Mouse (Mus musculus): ENCODE results near the gene Card10.
A peak's percentile ranks its signal among the peaks of the same experiment; 100 is the strongest.
"Not testable (repeated sequence)": the region's sequence is repeated elsewhere in the genome, so short reads cannot be mapped to it uniquely, and the experiment has no call there.

Gene Card10

DNA sequence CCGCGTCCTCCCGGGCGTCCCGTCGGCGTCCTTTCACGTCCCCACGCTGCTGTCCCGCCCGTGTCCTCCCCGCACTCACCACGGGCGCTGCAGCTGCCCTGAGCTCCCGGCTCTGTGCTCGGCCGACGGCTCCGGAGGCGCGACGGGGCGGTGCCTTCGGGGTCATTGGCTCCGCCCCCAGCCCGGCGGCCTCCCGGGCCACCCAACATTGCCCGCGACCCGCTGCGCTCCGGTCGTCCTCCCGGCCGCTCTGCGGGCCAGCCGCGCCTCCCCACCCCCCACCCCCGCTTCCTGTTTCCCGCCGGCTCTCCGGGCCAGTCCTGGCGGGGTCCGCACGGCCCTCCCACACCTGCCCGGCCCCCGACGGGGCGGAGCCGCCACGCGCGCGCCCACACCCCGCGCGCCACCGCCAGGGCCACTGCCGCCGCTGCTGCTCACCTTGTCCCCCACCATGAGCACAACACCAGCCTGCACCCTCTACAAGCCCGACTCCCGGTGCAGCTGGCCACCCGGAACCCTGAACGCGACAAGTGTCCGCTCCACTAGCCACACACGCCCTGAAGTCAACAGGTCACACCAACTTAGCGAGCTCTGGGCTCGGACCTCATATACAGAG is at the start of gene Card10:
TSS of gene Card10 (minus strand) at position 267 of the 616 bp plus-strand sequence.
- no peak for DNase-seq

DNA sequence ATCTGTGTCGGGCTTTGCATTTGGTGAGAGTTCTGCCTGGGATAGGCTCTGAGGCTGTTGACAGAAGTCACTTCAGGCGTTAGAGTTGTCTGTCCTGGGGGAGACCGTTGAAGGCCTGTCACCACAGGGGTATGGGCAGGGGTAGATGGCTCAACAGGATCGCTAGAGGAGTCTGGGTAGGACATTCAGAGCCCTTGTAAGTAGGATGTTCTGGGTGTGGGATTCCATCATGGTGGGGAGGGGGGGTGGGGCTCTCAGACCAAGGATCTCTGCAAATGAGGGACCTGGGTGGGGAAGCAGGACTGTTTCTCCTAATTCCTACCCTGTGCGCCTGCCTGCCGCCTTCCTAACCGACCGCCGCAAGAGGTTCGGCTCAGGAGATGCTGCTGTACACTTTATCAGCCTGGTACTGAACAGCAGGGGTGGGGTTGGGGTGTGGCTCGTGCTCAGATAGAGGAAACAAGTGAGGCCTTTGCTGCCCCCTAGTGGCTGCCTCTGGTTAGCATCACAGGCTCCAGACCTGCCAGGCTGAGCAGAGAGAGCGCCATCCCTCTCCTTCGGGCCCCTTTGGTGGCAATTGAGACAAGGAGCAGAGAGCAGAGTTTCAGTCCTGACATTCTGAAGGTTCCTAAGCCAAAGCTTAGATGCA is 48.8 kb upstream of the Card10 start:
- DNase-seq = peak; percentile 95

DNA sequence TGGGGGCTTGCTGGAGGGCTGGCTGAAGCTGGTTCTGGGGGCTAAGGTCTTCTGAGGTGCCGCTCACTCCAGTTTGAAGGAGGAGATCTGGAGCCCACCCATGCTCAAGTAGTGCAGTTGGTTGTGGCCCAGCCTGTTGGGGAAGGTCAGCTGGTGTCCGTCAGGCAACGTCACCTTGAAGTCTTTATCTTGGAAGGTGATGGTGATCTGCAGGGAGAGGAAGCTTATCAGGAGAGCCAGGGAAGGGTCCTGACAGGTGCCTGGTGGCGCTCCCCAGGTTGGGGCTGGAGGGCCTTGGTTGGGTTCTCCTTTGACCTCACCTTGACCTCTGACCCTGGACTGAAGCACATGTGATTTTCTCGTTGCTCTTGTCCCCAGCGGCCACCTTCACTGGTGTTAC is 48.1 kb upstream of the Card10 start:
- DNase-seq = no peak

DNA sequence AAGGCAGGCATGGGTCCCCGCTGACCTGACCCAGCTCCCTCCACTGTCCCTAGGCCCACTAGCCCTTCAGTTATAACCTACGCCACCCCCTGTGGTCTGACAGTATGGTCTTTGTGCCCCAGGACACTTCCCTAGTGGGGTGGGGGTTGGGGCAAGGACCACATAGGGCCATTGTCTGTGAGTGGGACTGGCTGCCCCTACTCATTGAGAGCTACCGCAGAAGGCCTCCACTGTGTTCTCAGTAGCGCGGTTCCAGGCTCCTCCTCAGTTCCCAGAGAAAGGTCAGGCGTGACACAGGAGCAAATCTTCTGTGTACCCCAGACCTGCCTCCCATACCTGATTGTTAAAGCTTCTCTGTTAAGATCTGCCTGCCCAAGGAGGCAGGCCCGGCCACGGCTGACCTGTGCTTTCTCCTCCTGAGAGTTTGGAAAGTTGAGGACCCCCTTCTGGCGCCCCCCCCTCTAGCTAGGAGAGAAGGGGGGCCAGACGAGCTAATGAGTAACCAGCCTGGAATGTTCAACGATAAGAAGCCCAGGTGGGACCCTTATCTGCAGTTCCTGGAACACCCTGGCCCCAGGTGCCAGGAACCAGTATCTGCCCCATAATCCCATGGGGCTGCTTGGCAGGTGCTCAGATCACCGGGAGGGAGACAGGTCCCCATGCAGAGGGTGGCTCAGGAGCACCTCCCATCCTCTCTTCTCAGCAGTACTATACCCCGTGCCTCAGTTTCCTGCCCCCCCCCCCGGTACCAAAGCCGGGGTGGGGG is 47.4 kb upstream of the Card10 start:
- DNase-seq = no peak

DNA sequence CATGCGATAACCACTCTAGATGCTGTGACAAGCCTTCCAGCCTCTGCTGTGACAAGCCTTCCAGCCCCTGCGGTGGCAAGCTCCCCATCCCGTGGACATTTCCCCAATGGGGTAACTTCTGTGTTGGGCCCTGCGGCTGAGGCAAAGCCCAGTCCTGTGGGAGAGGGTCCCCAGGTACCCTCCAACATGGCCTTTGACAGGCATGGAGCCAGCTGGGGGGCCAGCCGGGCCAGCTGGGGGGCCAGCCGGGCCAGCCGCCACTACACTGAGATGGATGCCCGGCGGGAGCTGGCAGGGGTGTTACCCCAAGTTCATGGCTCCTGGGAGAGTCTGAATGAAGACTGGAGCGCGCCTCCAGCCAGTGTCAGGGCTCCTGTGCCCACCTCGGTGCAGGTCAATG is 46.6 kb upstream of the Card10 start:
- no peak for DNase-seq

DNA sequence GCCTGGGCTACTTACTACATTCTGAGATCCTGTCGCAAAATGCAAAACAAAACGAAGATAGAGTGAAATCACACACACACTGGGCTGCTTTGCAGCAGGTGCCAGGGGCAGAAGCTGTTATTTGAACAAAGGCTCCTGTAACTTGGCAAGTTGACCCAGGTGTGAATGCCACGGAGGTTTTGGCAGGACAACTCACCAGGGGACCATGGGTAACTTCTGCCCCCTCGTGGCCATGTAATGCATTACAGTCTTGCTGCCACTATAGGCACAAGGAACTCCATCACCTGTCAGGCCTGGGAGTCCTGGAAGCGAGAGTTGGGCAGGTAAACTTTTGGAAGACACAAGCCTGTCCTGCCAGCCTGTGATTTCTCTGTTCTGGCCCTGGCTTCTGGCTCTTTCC is 45.6 kb upstream of the Card10 start:
- DNase-seq = peak; percentile 76

DNA sequence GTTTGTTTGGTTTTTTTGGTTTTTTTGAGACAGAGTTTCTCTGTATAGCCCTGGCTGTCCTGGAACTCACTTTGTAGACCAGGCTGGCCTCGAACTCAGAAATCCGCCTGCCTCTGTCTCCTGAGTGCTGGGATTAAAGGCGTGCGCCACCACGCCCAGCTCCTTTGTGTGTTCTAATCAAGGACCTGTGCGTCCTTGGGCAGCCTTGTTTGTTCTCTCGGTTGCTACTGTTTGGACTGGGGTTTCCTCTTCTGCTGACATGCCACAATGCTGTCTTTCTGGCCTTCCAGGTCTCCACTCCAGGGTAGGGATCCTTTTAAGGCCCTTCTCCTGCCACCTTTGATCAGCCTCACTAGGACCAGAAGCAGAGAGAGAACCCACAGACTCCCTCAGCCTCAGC is 44.0 kb upstream of the Card10 start:
- DNase-seq = not testable (repeated sequence)

DNA sequence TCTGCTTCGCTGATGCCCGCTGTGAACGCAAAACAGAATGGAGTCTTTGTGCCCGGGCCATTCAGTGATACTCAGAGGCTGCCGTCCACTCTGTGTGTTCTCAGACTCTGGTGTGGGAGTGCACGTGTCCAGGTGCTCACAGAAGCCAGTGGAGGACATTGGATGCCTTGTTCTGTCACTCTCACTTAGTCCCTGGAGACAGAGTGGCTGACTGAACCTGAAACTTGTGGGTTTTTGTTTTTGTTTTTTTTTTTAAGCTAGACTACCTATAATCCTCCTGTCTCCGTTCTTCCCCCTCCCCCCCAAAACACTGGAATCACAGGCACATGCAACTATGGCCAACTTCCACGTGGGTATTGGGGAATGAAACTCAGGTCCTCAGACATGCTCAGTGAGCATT is 43.5 kb upstream of the Card10 start:
- no peak for DNase-seq

DNA sequence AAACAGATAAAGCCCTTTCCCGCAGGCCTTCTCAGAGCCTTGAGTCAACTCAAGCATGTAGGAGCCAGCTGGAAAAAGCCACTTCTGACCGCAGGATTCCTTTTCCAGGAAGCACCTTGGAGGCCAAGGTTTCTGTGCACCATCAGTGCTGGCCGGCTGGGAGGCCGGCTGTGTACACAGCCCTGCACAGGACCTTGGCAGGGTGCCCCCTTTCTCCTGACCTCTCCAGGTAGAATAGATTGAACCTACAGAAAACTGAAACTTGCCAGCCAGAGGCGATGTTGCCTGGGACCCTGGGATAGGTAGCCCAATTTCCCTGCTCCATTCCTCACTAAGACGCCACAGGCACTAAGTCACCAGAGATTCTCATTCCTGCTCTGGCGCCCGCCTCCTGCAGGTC is 43.0 kb upstream of the Card10 start:
- DNase-seq = no peak

DNA sequence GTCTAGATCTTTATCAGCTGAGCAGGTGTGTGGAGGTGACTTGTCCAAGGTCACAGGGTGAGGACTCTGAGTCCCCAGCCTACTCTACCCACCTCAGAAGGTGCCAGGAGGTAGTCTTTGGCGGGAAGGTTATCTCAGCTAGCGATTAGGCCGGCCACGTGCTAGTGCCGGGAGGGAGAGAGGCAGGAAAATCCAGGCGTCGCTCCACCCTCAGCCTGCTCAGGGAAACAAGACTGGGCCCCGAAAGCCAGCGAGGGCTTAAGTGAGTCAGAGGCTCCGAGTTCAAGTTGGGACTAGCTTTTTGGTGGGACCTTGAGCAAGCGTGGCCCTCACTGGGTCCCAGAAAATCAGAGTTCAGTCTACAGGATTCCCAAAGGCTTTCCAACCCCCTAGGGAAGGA is 42.5 kb upstream of the Card10 start:
- no peak for DNase-seq

DNA sequence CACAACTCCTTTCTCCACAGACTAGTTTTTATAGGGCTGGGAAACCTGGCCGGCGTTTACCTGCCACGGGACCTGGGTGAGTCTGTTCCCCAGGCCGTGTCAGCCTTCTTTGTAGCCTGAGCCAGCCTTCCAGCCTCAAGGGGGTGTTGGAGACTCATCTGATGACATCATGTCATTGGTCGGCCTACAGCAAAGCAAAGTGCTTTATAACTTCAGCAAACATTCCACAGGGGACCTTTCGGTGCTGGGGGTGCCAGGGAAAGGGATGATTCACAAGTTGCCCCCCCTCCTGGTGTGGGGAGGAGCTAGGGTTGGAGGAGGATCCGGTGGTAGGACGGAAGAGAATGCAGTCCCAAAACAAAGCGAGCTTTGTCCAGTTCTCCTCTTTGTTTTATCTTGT is 41.9 kb upstream of the Card10 start:
- no peak for DNase-seq

DNA sequence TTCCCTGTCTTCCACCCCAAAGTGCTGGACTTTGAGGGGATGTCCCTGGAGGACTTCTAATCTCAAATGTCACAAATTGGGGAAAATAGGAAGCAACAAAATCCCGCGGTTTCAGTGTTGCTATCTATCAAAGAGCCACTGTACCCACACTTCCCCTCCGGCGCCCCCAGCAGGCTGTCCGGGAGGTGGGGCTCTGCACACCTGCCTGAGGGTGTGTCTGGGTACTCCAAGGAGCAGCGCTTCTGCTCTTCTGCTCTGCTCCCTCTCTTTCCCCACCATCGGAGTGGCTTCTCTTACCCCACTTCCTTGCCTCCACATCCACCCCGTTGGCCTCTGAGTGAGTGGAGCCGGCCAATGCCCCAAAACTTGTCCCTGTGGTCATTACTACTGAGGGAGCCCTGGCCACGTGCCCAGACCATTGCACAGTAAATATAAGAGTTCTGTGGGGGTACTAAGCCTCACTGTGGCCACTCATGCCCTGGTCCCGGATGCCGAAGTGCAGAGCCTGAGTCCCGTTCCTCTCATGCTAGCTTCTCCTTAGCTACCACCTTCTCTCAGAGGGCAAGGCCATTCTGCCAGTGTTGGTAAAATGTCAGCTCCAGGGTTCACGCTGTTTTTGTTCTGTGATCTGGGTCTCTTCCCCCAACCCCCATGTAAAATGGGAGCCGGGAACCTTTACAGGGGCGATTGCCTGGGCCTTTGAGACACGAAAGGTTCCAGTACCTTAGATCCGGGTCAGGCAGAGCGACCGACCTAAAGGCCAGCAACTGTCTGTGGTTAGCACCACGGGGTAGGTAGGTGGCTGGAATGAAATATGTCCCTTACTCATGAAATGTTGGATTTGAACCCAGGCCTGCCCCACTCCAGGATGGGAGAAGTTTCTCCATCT is 41.0 kb upstream of the Card10 start:
- DNase-seq = no peak

DNA sequence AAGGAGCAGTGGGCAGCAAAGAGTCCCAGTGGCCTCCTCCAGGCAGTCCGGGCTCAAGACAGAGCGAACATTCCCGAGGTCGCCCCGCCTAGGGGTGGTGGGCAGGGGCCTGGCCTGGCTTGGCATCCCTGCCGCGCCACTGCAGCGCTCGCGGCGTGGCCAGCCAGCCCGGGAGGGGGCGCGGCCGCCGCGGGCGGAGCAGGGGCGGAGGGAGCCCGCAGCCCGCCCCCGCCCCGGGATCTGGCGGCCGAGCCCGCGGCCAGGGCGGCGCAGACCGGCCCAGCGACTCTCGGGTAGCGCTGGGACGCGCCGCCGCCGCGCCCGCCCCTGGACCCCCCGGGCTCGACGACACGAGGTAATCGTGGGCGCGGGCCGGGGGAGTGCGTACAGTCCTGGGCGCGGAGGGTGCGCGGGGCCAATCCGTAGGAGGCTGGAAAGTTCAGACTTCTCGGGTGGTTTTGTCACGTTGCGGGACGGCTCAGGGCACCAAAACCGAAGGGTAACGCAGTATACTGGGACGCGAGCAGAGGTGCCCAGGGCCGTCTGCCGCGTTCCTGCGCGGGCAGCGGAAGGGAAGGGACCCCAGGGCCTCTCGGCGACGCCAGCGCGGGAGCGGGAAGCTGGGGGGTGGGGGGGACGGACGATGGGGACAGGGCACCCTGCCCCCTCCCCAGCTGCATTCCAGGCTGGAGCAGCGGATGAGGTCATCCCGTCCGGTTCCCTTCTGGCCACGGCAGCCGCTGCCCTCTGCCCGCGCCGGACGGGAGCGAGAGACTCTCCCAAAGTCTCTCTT is 39.7 kb upstream of the Card10 start, which contains the start of gene Cdc42ep1:
TSS of gene Cdc42ep1 (plus strand) at position 254 of the 793 bp plus-strand sequence.
- DNase-seq = no peak

DNA sequence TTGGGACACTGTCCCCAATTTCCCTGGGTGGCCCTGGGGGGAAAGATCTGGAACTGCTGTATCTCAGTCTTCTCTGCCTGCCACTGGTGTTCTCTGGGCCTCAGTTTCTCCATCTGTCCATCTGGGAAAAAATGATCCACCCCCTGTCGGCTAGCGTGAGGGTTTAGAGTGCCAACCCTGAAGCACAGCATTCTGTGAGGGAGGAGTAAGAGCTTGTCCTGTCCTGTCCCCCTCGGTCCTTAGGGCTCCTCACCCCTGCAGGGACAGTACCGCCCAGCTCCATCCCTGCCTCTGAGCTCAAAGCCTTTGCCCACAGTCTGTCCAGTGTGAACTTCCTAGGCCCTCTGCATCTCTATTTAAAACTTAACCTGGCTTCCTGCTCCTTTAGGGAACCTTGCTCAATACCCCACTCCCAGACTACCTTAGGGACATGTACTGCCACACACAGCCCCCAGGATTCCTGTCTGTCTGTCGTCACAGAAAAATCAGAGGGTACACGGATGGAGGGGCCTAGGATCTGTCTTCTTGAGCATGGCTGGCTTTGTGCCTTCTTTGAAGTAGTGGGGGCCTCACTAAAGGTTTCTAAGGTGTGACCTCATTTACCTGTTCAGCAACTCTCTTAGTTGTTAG is 38.4 kb upstream of the Card10 start:
- DNase-seq = no peak

DNA sequence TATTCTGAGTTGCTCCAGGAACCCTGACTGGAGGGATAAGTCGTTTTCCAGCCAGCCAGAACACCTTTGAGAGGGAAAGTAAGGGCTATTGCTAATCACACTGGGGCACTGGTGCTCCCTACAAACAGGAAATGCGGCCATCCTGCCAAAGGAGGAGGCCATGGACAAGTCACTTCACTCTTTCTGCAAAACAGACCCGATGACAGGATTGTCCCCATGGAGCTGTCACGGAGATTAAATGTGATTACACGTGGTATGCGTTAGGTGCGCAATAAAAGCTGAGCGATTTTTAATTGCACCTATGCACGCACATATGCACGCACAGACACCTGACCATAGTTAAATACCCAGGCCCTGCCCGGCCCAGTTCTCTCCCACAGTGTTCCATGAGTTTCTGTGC is 37.9 kb upstream of the Card10 start:
- no peak for DNase-seq

DNA sequence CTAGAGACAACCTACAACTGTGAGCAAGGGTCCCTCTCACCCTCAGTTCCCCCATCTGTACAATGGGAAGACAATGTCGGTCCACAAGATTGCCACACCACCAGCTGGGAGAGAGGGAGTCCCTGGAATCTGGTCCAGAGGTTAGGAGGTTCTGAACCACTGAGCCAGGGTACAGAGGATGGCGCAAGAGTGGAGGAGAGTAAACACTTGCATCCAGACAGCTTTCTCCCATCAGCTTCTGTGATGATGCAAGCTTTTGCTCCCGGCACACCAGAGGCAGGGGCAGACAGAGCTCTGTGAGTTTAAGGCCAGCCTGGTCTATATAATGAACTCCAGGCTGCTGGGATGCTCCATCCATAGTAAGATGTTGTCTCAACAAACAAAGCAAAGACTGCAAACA is 37.4 kb upstream of the Card10 start:
- no peak for DNase-seq

DNA sequence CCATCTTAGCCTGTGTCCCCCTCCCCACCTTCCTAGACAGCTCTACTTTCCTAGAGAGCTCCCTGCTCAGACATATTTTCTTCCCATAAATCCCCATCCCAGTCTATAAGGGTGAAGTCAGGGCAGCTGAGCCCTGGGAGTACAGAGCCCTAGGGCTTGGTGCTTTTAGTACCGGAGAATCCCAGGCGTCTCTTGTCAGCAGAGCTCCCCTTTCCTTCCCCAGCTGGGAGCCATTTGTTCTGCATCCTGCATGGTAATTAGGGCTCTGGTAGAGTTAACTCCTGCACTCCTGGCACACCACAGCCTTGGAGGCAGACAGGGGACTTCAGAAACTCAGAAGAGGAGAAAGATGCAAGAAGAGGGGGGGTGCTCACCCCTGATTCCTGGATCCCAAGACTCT is 36.9 kb upstream of the Card10 start:
- DNase-seq = no peak

DNA sequence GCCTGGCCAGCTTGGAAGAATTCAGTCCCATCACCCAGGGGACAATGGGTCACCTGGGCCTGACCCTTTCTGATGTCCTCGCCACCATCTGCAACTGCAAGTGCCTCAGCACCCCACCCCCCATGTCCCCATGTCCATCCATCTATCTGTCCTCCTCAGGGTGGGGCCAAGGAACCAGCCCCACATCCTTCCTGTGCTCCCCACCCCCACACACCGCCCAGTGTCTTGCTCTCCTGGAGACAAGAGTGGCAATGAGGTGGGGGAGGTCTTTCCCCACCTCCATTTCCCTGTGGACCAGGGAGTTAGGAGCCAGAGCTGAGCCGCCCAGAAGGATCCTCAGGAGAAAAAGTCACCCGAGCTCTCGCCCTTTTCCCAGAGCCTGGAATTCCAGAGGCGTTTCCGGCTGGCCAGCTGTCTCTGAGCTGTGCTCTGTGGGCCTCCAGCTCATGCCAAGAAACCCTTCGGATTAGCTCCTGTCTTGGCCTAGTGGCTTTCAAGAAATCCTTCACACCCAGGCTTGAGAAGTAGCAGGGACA is 33.3 kb upstream of the Card10 start:
- DNase-seq = no peak

DNA sequence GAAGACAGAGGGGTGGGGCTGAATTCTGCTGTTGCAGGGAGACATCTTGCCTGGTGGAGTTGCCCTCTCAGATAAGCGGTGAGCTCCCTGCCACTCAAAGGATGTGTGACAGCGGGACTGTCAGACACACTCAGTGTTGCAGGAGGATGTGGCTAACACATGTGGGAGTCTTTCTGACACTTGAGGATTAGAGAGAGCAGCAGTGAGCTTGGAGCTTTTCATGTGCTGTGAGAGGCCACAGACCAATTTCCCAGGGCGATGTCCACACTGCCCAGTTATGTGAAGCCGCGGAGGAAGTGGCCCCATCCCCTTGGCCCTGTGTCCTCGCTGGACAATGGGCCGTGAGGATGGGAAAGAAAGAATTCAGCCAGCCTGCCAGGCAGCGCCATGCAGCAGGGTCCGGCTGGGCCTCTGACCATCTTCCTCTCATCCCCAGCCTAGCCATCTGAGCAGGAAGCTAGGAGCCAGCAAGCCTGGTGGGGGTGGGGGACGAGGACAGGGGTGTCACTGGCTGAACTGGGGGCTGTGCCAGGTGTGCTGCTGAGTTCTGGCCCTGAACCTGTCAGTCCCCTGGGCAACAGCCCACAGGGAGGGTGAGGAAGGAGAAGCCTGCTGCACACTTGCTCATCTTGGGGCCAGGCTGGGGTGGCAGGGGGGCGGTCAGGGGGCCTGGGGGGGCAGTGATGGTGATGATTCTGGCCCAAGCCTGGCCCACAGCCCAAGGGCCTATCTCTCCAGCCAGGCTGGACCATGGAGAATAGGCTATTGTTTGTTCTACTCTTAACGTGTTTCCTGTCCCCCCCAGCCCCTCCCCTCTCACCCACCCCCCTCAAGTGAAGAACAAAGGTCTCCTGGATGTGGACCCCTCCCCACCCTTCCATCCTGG is 32.6 kb upstream of the Card10 start:
- no peak for DNase-seq

DNA sequence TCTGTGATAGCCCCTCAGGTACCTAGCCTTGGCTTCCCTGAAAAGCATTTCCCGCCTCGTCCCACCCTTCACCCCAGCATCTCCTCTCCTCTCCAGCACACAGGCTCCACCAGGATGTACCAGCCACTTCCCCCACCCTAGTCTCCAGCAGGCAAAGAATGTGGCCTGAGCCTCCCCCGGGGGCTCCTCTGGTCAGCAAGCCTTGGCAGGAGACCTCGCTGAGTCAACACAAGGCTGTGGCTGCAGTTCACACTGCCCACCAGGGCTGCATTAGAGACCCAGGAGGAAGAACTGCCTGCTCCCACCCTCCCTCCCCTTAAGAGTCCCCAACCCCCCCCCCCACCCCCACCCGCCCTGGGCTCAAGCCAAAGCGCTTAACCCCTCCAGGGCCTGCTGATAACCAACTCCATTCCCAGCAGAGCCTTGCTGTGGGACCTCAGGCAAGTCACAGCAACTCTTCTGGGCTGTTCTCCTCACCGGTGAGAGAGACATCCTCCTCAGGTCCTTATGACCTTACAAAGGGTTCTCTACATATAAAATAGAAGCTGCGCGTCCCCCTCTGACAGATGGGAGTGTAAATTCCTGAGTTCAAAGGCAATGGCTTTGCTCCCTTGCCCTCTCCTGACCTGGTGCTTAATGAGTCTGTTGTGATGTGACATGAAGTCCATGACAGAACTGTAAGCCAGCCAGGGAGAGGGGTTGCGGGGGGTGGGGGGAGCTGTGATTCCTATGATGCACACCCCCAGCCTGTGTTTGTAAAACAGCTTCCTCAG is 31.6 kb upstream of the Card10 start:
- DNase-seq = no peak

Data from right cerebral cortex, postnatal 4 days (tissue).